Mouse (Mus musculus): ENCODE data around the gene Ptpn22. TPM values are rescaled to one million over a fixed set of nuclear protein-coding genes. Genes with fewer than 3 reads are reported as not detected.
"Not testable (repeated sequence)": the region's sequence is repeated elsewhere in the genome, so short reads cannot be mapped to it uniquely, and the experiment has no call there.

Ptpn22 gene
- polyA plus RNA-seq, 1 experiment: 27.3 TPM

DNA sequence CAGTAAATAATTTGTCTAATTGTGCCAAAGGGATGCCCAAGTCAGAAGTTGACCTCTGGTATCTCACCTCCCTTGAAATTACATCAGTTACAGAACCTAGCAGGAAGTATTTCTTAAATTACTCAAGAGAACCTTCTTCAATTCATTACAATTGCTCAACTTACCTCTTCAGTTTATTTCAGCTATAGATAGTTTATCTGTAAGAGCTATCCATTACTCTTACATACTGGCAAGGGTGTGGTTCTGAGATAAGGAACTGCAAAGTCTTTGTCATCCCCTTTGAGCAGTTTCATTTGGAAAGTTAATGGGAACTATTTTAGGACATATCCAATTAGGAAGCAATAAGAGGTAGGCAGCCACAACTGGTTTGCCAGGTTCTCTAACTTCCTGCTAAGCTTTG, 27.2 kb upstream of the Ptpn22 start, which contains the start of gene Bcl2l15:
Gene Bcl2l15, plus strand, starts transcription at position 176 of the 400 bp plus-strand sequence.
- Histone ChIP-seq H3K4me3 (ENCODE audit: extremely low read depth, insufficient read depth, insufficient read length) (no peak within 1 kb of the TSS), H3K4me1 (ENCODE audit: control insufficient read depth, insufficient read depth, insufficient read length) (peaks cover 5% of the 10 kb centered on the region), H3K27me3 (ENCODE audit: control insufficient read depth, insufficient read depth, low read length) (no peaks in the 10 kb centered on the region), H3K27ac (ENCODE audit: insufficient read depth, low read length) (no peak within 1 kb of the TSS), H3K36me3 (ENCODE audit: control insufficient read depth, insufficient read depth, low read length) (no peaks in the 10 kb centered on the region)
- no peak for DNase-seq (ENCODE audit: low read depth in 1 of 2, low spot score in 2 of 2)
- TF ChIP-seq CTCF (IDR thresholded peaks at IDR 0.05; ENCODE audit: extremely low read depth, insufficient read depth, insufficient read length, insufficient replicate concordance) (no peak), POLR2A (IDR thresholded peaks at IDR 0.05; ENCODE audit: low read depth, low read length) (no peak)

DNA sequence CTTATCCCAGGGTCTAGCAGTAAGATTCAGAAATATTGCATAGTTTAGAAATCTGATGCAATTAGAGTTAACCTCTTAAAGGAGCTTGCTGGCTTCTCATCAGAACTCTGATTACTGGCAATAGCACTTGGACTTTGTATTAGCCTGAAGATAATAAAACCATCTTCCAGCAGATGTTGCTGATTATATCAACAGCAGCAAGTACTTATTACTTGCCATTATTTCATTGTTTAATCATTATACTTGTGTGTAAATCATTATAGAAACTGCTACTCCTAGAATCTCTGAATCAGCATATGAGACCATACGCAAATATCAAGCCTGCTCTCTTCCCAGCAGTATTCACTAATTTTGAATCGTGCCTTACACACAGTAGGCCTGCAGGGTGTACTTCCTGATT, 25.6 kb upstream of the Ptpn22 start:
- TF ChIP-seq CTCF (IDR thresholded peaks at IDR 0.05; ENCODE audit: extremely low read depth, insufficient read depth, insufficient read length, insufficient replicate concordance) (no peak), POLR2A (IDR thresholded peaks at IDR 0.05; ENCODE audit: low read depth, low read length) (no peak)
- WGBS: 94% methylated on average over 2 of the region's 2 CpGs
- no peak for DNase-seq (ENCODE audit: low read depth in 1 of 2, low spot score in 2 of 2)
- Histone ChIP-seq H3K4me3 (ENCODE audit: extremely low read depth, insufficient read depth, insufficient read length) (no peak overlapping the region), H3K36me3 (ENCODE audit: control insufficient read depth, insufficient read depth, low read length) (no peaks in the 10 kb centered on the region), H3K27ac (ENCODE audit: insufficient read depth, low read length) (no peak overlapping the region), H3K27me3 (ENCODE audit: control insufficient read depth, insufficient read depth, low read length) (no peaks in the 10 kb centered on the region), H3K4me1 (ENCODE audit: control insufficient read depth, insufficient read depth, insufficient read length) (peaks cover 5% of the 10 kb centered on the region)

DNA sequence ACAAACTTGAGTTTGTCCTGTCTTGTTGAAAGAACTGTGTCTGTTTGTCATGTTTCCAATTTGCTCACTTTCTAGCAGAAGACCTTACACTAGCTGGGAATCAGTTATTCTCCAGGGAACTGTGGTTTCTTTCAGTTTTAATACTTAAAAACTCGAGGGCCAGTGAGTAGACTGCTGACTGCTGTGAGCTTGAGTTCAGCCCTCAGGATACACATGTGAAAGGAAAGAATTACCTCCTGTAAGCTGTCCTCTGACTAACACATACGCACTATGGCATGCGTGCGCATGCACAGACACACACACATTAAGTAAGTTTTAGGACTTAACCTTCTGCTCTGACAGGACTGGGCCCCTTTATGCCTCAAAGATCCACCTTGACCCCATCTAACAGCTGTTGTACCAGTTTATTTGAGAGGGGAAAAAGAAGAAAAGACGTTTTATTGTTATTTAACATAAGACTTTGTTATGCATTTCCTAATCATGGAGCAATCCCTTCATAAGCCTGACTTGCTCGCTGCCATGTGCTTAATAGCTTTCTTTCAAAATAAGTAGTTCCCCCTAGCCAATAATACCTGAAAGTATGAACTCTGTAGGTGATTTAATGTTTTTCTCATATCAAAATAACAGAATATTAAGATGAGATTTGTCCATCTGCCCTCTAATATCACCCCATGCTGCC, 24.2 kb upstream of the Ptpn22 start:
- H3K4me3 ChIP-seq (ENCODE audit: extremely low read depth, insufficient read depth, insufficient read length): no peak overlapping the region
- H3K4me1 ChIP-seq (ENCODE audit: control insufficient read depth, insufficient read depth, insufficient read length): peaks cover 5% of the 10 kb centered on the region
- TF ChIP-seq POLR2A (IDR thresholded peaks at IDR 0.05; ENCODE audit: low read depth, low read length): no peak
- TF ChIP-seq CTCF (IDR thresholded peaks at IDR 0.05; ENCODE audit: extremely low read depth, insufficient read depth, insufficient read length, insufficient replicate concordance): no peak
- WGBS: 69% methylated on average over 6 of the region's 6 CpGs
- DNase-seq (ENCODE audit: low read depth in 1 of 2, low spot score in 2 of 2): no peak
- H3K36me3 ChIP-seq (ENCODE audit: control insufficient read depth, insufficient read depth, low read length): no peaks in the 10 kb centered on the region
- H3K27ac ChIP-seq (ENCODE audit: insufficient read depth, low read length): no peak overlapping the region
- no peaks in the 10 kb centered on the region for H3K27me3 ChIP-seq (ENCODE audit: control insufficient read depth, insufficient read depth, low read length)

DNA sequence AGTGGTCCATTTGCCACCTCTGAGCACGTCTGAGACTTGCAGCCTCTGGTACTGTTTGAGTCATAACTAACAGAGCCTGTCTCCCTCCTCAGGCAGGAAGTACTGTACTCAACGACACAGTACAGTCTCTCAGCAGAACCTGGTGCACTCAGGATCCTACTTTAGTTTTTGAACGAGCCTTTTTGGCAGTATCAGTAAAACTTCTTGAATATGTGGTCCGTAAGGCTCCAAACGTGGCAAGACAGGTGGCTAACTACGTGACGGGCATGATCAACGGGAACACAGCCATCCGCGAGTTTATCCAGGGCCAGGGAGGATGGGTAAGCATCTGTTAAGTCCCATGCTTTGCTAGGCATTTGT, 23.7 kb upstream of the Ptpn22 start:
- Histone ChIP-seq H3K27ac (ENCODE audit: insufficient read depth, low read length) (no peak overlapping the region), H3K4me1 (ENCODE audit: control insufficient read depth, insufficient read depth, insufficient read length) (peaks cover 5% of the 10 kb centered on the region), H3K27me3 (ENCODE audit: control insufficient read depth, insufficient read depth, low read length) (no peaks in the 10 kb centered on the region), H3K36me3 (ENCODE audit: control insufficient read depth, insufficient read depth, low read length) (no peaks in the 10 kb centered on the region), H3K4me3 (ENCODE audit: extremely low read depth, insufficient read depth, insufficient read length) (no peak overlapping the region)
- TF ChIP-seq POLR2A (IDR thresholded peaks at IDR 0.05; ENCODE audit: low read depth, low read length) (no peak), CTCF (IDR thresholded peaks at IDR 0.05; ENCODE audit: extremely low read depth, insufficient read depth, insufficient read length, insufficient replicate concordance) (no peak)
- 68% methylated on average over 10 of the region's 10 CpGs for WGBS
- DNase-seq (ENCODE audit: low read depth in 1 of 2, low spot score in 2 of 2): no peak

DNA sequence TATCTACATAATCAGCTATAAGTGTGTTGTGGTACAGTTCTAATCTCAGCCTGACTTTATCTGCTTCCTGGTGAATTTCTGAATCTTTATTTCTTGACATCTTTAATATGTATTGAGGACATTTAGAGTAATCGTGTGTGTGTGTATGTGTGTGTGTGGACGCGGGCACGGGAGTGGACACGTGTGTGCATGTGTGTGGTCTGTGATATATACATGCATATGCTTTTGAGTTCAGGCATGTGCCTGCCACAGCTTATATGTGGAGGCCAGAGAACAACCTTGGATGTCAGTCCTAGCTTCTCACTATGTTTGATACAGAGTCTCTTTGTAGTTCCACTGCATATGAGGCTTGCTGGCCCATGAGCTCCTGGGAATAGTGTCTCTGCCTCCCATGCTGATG, 23.1 kb upstream of the Ptpn22 start:
- WGBS: 98% methylated on average over 5 of the region's 5 CpGs
- no peak for DNase-seq (ENCODE audit: low read depth in 1 of 2, low spot score in 2 of 2)
- Histone ChIP-seq H3K27me3 (ENCODE audit: control insufficient read depth, insufficient read depth, low read length) (no peaks in the 10 kb centered on the region), H3K4me3 (ENCODE audit: extremely low read depth, insufficient read depth, insufficient read length) (no peak overlapping the region), H3K27ac (ENCODE audit: insufficient read depth, low read length) (no peak overlapping the region), H3K4me1 (ENCODE audit: control insufficient read depth, insufficient read depth, insufficient read length) (peaks cover 2% of the 10 kb centered on the region; the same call in 1 of the 2 replicates), H3K36me3 (ENCODE audit: control insufficient read depth, insufficient read depth, low read length) (no peaks in the 10 kb centered on the region)
- TF ChIP-seq POLR2A (IDR thresholded peaks at IDR 0.05; ENCODE audit: low read depth, low read length) (no peak), CTCF (IDR thresholded peaks at IDR 0.05; ENCODE audit: extremely low read depth, insufficient read depth, insufficient read length, insufficient replicate concordance) (no peak)

DNA sequence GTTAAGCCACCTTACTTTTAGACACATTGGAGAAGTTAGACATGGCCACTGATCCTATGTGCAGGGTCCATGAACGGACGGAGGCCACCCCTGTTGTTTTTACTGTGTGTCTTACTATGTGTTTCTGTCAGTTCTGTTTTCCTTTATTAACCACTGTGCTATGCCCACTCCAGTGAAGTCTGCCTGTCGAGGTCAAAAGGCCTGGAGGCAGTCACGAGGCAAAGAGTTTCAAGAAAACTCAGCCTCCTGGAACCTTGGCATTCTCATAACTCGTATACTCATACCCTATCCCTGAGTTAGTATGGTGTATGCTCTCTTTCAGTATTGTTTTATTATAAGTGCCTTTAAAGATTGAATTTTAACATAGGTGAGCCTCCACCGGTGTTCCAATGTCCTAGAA, 19.9 kb upstream of the Ptpn22 start:
- TF ChIP-seq POLR2A (IDR thresholded peaks at IDR 0.05; ENCODE audit: low read depth, low read length) (no peak), CTCF (IDR thresholded peaks at IDR 0.05; ENCODE audit: extremely low read depth, insufficient read depth, insufficient read length, insufficient replicate concordance) (no peak)
- no peaks in the 10 kb centered on the region for H3K27me3 ChIP-seq (ENCODE audit: control insufficient read depth, insufficient read depth, low read length)
- no peaks in the 10 kb centered on the region for H3K36me3 ChIP-seq (ENCODE audit: control insufficient read depth, insufficient read depth, low read length)
- no peak overlapping the region for H3K27ac ChIP-seq (ENCODE audit: insufficient read depth, low read length)
- peaks cover 2% of the 10 kb centered on the region; the same call in 1 of the 2 replicates for H3K4me1 ChIP-seq (ENCODE audit: control insufficient read depth, insufficient read depth, insufficient read length)
- H3K4me3 ChIP-seq (ENCODE audit: extremely low read depth, insufficient read depth, insufficient read length): no peak overlapping the region
- no peak for DNase-seq (ENCODE audit: low read depth in 1 of 2, low spot score in 2 of 2)
- 94% methylated on average over 6 of the region's 6 CpGs for WGBS

DNA sequence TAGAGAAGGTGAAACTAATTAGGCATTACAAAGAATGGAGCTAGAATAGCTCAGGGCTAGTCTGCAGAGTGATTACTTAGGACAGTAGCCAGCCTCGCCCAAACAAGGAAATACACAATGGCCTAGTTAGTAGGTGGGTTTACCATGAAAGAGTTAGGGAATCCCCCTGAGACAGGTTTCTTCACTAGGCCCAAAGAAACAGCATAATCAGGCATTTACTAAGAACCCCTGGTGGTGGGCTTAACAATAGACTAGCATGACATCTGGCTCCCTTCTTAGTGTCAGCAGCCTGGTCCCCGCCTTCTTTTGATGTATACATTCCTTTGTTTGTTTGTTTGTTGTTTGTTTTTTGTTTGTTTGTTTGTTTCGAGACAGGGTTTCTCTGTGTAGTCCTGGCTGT, 19.4 kb upstream of the Ptpn22 start:
- not testable (repeated sequence) for H3K27me3 ChIP-seq (ENCODE audit: control insufficient read depth, insufficient read depth, low read length); DNase-seq (ENCODE audit: low read depth in 1 of 2, low spot score in 2 of 2); H3K4me1 ChIP-seq (ENCODE audit: control insufficient read depth, insufficient read depth, insufficient read length); H3K27ac ChIP-seq (ENCODE audit: insufficient read depth, low read length); H3K4me3 ChIP-seq (ENCODE audit: extremely low read depth, insufficient read depth, insufficient read length); H3K36me3 ChIP-seq (ENCODE audit: control insufficient read depth, insufficient read depth, low read length)
- 91% methylated on average over 3 of the region's 3 CpGs for WGBS

DNA sequence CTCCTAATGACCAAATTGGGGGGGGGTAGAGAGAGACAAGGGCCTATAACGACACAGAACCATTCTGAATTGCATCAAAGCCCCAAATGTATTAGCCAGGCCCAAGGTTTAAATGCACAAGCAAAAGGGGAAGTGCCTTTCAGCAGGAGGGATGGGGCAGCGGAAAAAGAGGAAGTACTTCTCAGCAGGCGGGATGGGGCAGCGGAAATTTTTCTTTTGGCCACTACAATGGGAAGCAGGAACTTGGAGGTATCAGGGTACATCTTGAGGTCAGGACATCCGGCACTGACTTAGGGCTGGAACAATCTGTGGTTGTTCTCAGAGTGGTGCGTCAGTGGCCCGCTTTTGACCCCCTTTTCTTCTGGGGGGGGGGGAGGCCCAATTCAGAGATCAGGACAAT, 18.6 kb upstream of the Ptpn22 start:
- H3K27me3 ChIP-seq (ENCODE audit: control insufficient read depth, insufficient read depth, low read length); H3K36me3 ChIP-seq (ENCODE audit: control insufficient read depth, insufficient read depth, low read length); DNase-seq (ENCODE audit: low read depth in 1 of 2, low spot score in 2 of 2); H3K27ac ChIP-seq (ENCODE audit: insufficient read depth, low read length); H3K4me1 ChIP-seq (ENCODE audit: control insufficient read depth, insufficient read depth, insufficient read length); H3K4me3 ChIP-seq (ENCODE audit: extremely low read depth, insufficient read depth, insufficient read length): not testable (repeated sequence)
- WGBS: 73% methylated on average over 7 of the region's 7 CpGs
